Mouse (Mus musculus) G1E (cell line): ENCODE data around the gene Cobl. TPM values are rescaled to one million over a fixed set of nuclear protein-coding genes. Genes with fewer than 3 reads are reported as not detected.

ENCODE experiments used
- ATAC-seq: 2 replicates; pipeline ENCODE4 v1.8.0; 2016; ENCODE audit warnings: mild to moderate bottlenecking; ENCODE audit not compliant: insufficient number of reproducible peaks, poor library complexity, low FRiP score, severe bottlenecking; ENCODE audit errors: extremely low read depth
- DNase-seq: peaks from one replicate; pipeline ENCODE4 v3.0.0; 2012; ENCODE audit warnings: low spot score
- H3K27me3 ChIP-seq: 2 replicates; pipeline ENCODE4 v1.6.1; 2012; ENCODE audit warnings: mild to moderate bottlenecking, low read length, inconsistent platforms; ENCODE audit not compliant: insufficient read depth
- H3K36me3 ChIP-seq: replicated peaks from 2 replicates; pipeline ENCODE3; 2012; ENCODE audit warnings: mild to moderate bottlenecking, inconsistent platforms
- H3K4me1 ChIP-seq: 2 replicates; pipeline ENCODE4 v1.6.1; 2012; ENCODE audit warnings: low read depth, low read length, inconsistent platforms, mixed read lengths; ENCODE audit not compliant: insufficient read depth
- H3K4me3 ChIP-seq: 2 replicates; pipeline ENCODE4 v1.5.1; 2012; ENCODE audit warnings: low read depth, mild to moderate bottlenecking, inconsistent platforms, low read length, moderate library complexity, mixed read lengths
- H3K9me3 ChIP-seq: replicated peaks from 2 replicates; pipeline ENCODE4 v1.6.1; 2012; ENCODE audit warnings: inconsistent platforms
- CTCF ChIP-seq: IDR thresholded peaks from 2 replicates; pipeline ENCODE4 v1.5.1; 2012; ENCODE audit warnings: low read depth, low read length, inconsistent platforms, mixed read lengths
- GATA1 ChIP-seq: IDR thresholded peaks from 2 replicates; pipeline ENCODE4 v1.6.1; 2012; ENCODE audit warnings: borderline replicate concordance, low read length, inconsistent platforms, mixed read lengths
- GATA2 ChIP-seq: IDR thresholded peaks from 2 replicates; pipeline ENCODE4 v1.6.1; 2012; ENCODE audit warnings: low read depth, low read length, inconsistent platforms, borderline replicate concordance
- POLR2AphosphoS5 ChIP-seq: IDR thresholded peaks from 2 replicates; pipeline ENCODE4 v1.6.1; 2012; ENCODE audit warnings: low read depth, low read length, inconsistent platforms; ENCODE audit not compliant: insufficient replicate concordance
- TAL1 ChIP-seq: conservative IDR thresholded peaks from 2 replicates; pipeline ENCODE4 v1.6.1; 2012; ENCODE audit warnings: low read depth, low read length, inconsistent platforms, mixed read lengths
- polyA plus RNA-seq: library from polyadenylated mRNA; stranded (reverse); fragments of >175 nt; gene quantifications from 2 replicates; pipeline ENCODE4 v1.2.3, GENCODE M21; 2012
- total RNA-seq, 2 experiments: library from RNA; stranded (forward) in 1 of 2; stranded (reverse) in 1 of 2; fragments of 200-1000 nt in 1 of 2; fragments of >200 nt in 1 of 2; fragmentation: Nextera tagmentation in 1 of 2; gene quantifications; 2 replicates each; pipeline ENCODE4 v1.2.3; 2014 to 2017

The Cobl gene
- total and polyA plus RNA-seq, 3 experiments = 0.22 TPM; not detected in 2

DNA sequence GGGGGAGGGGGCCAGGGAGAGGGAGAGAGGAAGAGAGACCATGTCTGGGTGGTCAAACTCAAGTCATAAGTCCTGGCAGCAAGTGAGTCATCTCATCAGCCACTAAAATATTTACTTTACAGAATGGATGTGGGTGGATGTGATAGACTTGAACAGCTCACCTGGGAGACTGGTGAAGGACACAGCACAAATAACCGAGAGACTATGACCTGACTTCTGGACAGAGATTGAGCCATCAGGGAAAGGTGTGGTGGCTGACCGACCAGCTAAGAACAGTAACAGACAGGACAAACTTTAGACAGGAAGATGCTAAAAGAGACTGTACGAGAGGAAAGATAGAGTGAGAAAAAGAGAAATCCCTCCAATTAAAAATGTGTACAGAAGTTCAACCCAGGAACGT lies 267.2 kb downstream of the Cobl start:
- no peak for DNase-seq
- Histone ChIP-seq H3K4me3 (no peak overlapping the region), H3K4me1 (no peaks in the 10 kb centered on the region), H3K27me3 (peaks cover 2% of the 10 kb centered on the region; the same call in 1 of the 2 replicates), H3K36me3 (no peaks in the 10 kb centered on the region), H3K9me3 (no peaks in the 10 kb centered on the region)
- TF ChIP-seq GATA2 (no peak), POLR2AphosphoS5 (no peak), CTCF (no peak), TAL1 (no peak), GATA1 (no peak)
- ATAC-seq = no peak

DNA sequence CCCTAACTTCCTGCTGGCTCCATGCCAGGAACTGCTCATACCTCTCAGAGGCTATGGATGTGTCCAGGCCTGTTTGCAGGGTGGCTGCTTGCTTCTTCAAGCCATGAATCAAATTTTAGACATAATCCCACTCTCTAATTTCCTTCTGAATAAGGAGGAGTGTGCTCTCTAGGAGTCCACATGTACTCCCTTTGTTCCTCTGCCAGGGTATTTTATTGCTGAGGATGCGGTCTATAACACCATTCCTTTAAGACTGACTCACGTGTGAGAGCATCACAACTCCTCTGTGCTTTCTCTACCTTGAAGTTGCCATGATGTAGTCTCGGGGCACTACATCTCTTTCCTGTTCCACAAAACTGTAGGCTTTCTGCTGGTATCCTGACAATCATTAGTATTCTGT lies 269.4 kb downstream of the Cobl start:
- Histone ChIP-seq H3K9me3 (no peaks in the 10 kb centered on the region), H3K4me1 (no peaks in the 10 kb centered on the region), H3K36me3 (no peaks in the 10 kb centered on the region), H3K27me3 (peaks cover 2% of the 10 kb centered on the region), H3K4me3 (no peak overlapping the region)
- no peak for TF ChIP-seq GATA2
- TF ChIP-seq CTCF = no peak
- no peak for TF ChIP-seq TAL1
- no peak for TF ChIP-seq POLR2AphosphoS5
- TF ChIP-seq GATA1 = no peak
- no peak for ATAC-seq
- no peak for DNase-seq

DNA sequence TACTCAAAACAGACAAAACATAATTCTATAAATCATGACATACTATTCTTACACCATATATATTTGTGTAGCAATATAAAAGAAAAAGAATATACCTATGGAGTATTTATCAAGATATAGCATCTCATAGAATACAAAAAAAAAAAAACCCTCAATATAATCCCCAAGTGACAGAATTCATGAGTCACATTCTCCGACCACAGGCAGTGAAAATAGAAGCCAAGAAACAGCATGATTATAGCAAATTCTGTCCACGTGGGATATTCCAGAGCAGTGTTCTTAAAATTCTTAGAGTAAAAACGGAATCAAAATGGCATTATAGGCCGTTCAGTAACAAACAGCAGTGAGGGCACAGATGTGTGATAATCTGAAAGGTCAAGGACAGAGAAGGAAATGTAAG lies 271.4 kb downstream of the Cobl start:
- DNase-seq = no peak
- Histone ChIP-seq H3K36me3 (no peaks in the 10 kb centered on the region), H3K9me3 (no peaks in the 10 kb centered on the region), H3K4me1 (no peaks in the 10 kb centered on the region), H3K4me3 (no peak overlapping the region), H3K27me3 (no peaks in the 10 kb centered on the region; the same call in 1 of the 2 replicates)
- no peak for ATAC-seq
- TF ChIP-seq GATA2 = no peak
- TF ChIP-seq TAL1 = no peak
- TF ChIP-seq GATA1 = no peak
- no peak for TF ChIP-seq POLR2AphosphoS5
- no peak for TF ChIP-seq CTCF

DNA sequence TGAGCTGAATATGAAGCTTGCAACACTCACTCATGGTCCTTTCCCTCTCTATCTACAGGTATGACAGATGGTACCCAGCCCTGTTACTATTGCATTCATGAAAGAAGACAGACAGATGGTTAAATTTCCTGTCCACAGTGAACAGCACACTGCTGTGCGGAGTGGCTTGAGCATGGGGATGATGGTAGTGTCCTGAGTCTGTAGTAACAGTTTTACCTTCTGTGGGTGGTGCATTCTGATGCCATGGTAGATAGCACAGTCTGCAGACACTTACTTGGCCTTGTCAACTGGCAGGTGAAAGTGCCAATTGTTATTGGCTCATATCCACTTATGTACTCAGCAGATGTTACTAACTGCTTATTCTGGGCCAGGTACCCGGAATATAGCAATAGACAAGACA lies 273.4 kb downstream of the Cobl start:
- no peak for DNase-seq

DNA sequence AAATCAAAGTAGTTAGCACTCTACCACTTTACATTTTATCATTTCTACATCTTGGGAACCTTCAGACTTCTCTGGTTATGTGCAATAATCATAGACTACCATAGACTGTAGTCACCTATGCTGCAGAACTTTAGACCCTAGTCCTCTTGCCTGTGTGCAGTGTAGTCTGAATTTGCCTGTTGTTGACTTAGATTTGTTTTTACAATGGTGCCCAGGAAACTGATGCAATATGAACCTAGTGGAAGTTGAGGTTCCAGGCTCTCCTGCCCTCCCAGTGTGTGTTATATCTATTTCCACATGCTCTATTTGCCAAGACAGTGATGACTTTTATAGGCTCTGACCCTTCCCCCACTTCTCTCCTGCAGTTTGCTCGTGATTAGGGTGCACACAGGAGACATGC lies 274.3 kb downstream of the Cobl start:
- no peak for TF ChIP-seq TAL1
- no peak for TF ChIP-seq GATA2
- no peak for TF ChIP-seq POLR2AphosphoS5

More for the DNA sequence above, 273.4 kb downstream of the Cobl start:
- Histone ChIP-seq H3K9me3 (no peaks in the 10 kb centered on the region), H3K27me3 (peaks cover 3% of the 10 kb centered on the region; the same call in 1 of the 2 replicates), H3K36me3 (no peaks in the 10 kb centered on the region), H3K4me1 (no peaks in the 10 kb centered on the region), H3K4me3 (no peak overlapping the region)
- TF ChIP-seq GATA1 = no peak
- TF ChIP-seq POLR2AphosphoS5 = no peak
- no peak for TF ChIP-seq TAL1
- no peak for TF ChIP-seq GATA2
- no peak for TF ChIP-seq CTCF
- ATAC-seq = no peak

More for the DNA sequence above, 274.3 kb downstream of the Cobl start:
- Histone ChIP-seq H3K4me1 (no peaks in the 10 kb centered on the region), H3K4me3 (no peak overlapping the region), H3K9me3 (no peaks in the 10 kb centered on the region), H3K36me3 (no peaks in the 10 kb centered on the region), H3K27me3 (peaks cover 3% of the 10 kb centered on the region; the same call in 1 of the 2 replicates)
- DNase-seq = no peak
- no peak for ATAC-seq
